Mouse (Mus musculus) c-Kit-negative CD71-positive TER-119-positive erythroid progenitor cells, embryonic 14.5 days (primary cell): ENCODE data around the gene Eif2ak1.
"Not testable (repeated sequence)": the region's sequence is repeated elsewhere in the genome, so short reads cannot be mapped to it uniquely, and the experiment has no call there.

Source experiments
- DNase-seq: peaks from one replicate; pipeline ENCODE4 v3.0.0-alpha.2; 2013; ENCODE audit warnings: low read depth, low spot score

Eif2ak1 gene

DNA sequence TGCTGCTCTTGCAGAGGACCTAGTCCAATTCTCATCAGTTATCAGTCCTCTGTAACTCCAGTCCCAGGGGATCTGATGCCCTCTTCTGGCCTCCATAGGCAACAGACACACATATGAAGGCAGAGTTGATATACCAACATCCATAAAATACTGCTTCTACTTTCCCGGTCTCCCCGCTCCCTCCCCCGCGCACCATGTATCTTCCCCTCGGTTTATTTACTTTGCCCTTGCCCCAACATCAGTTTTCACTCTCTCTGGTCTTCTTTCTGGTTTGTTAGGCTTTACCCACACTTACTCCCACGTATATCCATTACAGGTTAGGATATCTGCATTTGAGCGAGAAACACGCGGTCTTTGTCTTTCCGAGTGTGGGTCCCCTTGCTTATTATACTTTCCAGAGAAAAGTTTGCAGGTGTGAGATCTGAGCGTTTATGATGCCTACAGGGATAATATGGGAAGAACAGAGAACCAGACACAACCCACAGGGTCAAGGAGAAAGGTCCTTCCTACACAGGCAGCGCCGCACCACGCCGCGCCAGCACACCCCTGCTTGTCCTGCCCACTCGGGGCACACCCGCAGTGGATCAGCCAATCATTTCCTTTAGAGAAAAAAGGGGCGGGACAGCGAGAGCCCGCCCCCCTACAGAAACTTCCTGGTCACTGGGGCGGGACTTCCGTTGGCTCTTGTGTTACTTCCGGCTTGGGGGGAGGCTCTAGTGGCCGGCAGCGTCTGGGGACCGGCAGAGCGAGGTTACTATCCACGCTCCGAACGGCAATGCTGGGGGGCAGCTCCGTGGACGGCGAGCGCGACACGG, at the start of gene Eif2ak1:
Gene Eif2ak1, plus strand, starts transcription at position 673 of the 815 bp plus-strand sequence.
- DNase-seq = peak; percentile 96

GRCm38 (mm10) chr5:143781951-143782350, 35.6 kb upstream of the Eif2ak1 start:
- no peak for DNase-seq

GRCm38 (mm10) chr5:143785391-143785790, 32.2 kb upstream of the Eif2ak1 start:
- DNase-seq = no peak

DNA sequence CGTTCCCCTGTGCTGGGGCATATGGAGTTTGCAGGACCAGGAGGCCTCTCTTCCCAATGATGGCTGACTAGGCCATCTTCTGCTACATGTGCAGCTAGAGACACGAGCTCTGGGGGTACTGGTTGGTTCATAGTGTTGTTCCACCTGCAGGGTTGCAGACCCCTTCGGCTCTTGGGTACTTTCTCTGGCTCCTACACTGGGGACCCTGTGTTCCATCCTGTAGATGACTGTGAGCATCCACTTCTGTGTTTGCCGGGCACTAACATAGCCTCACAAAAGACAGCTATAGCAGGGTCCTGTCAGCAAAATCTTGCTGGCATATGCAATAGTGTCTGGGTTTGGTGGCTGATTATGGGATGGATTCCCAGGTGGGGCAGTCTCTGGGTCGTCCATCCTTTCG, 16.4 kb upstream of the Eif2ak1 start:
- not testable (repeated sequence) for DNase-seq

- DNase-seq = no peak
Measured at GRCm38 (mm10) chr5:143804056-143804765, 13.4 kb upstream of the Eif2ak1 start.

GRCm38 (mm10) chr5:143807268-143807667, 10.3 kb upstream of the Eif2ak1 start:
- DNase-seq = no peak

DNA sequence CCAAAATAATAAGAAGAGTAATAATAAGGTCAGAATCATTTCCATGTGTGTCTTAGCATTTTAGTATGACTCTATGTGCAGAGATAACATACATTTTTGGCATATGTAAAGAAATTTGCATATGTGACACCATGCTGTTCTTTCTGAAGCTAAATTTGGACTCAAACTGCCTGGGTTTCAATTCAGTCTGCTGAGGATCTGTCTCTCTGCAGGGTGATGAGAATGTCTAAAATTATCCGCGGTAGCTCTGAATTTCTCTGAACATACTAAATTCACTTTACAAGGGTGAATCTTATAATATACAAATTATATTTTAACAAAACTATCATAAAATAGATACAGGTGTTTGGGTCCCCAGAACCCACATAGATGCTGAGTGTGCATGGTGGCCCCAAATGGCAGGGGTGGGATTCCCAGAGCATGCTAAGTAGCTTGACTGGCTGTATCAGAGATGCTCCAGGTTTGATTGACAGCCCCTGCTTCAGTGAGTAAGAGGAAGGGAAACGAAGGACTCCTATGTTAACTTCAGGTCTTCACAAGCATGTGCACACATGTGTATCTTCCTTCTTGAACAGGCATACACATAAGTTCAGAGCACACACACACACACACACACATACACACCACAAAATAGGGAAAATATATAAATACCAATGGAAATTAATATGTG, 8.0 kb upstream of the Eif2ak1 start:
- no peak for DNase-seq

DNA sequence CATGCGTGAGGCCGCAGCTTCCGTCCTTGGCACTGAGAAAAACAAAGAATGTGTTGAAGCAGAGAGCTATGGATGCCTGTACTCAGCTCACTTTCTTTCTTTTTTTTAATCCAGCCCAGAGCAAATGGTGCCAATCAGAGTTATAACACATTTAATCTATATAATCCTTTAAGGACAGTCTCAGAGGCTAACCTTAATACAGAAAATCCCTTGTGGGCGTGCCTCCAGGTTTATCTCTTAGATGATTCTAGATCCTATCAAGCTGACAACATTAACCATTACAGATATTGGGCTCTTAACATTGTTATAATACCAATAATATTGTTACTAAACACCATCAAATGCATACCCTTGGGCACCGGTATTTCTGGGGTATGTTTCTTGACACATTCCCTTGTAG, 5.9 kb upstream of the Eif2ak1 start:
- DNase-seq = no peak

GRCm38 (mm10) chr5:143814626-143815025, 3.0 kb upstream of the Eif2ak1 start:
- no peak for DNase-seq

DNA sequence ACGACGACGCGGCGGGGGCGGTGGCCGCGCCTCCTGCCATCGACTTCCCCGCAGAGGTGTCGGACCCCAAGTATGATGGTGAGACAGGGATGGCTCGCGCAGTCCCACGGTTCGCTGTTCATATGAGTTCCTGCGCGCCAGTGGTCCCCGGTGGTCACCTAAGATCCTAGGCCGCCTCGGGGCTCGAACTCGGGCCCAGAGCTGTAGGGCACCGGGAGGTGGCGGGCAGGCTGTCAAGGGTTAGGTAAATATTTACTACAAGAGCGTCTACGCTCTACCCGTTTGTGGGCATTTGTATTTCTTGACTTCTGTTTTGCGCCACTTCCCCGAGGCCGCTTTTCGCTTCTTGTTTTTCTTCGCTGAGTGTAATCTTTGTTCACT, 333 bp downstream of the Eif2ak1 start:
- peak; percentile 40 for DNase-seq

GRCm38 (mm10) chr5:143818461-143818860, 873 bp downstream of the Eif2ak1 start:
- no peak for DNase-seq

DNA sequence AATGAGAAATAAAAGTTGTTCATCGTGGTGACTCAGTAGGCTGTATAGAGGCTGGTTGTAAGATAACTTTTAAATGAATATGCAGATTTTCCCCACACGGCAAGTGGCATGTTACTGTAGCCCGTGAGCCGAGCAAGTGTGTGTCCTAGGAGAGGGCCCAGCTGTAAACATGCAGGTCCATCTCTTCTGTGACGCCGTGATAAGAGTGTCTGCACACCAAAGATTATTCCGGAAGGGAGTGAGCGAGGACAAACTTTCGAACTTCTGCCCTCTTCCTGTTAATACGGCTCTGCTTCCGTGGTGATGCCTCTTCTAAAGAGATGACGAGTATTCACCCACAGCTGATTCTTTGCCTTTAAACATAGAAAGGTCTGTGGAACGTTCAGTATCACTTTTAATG, 1.4 kb downstream of the Eif2ak1 start:
- peak; percentile 98 for DNase-seq

GRCm38 (mm10) chr5:143819906-143820660, 2.5 kb downstream of the Eif2ak1 start:
- DNase-seq = no peak

GRCm38 (mm10) chr5:143820820-143821219, 3.2 kb downstream of the Eif2ak1 start:
- DNase-seq = no peak

GRCm38 (mm10) chr5:143871547-143872169, 54.1 kb downstream of the Eif2ak1 start:
- no peak for DNase-seq

DNA sequence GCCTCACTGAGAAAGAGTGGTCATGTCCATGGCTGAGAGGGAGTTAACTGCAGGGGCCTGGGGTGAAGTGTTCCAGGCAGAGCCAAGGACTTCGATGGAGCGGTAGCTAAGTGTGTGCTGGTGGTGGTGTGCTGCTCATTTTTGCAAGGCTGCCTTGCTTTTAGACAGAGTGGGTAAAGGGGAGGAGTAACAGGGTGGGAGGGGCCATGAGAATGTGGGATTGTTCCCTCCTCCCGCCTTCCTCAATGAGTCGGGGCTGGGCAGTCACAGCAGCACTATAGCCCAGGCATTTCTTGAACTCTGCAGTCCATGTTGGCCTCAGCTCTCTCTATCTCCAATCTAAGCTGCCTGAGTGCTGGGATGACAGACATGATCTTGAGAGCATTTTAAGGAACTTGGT, 57.0 kb downstream of the Eif2ak1 start:
- DNase-seq = no peak

DNA sequence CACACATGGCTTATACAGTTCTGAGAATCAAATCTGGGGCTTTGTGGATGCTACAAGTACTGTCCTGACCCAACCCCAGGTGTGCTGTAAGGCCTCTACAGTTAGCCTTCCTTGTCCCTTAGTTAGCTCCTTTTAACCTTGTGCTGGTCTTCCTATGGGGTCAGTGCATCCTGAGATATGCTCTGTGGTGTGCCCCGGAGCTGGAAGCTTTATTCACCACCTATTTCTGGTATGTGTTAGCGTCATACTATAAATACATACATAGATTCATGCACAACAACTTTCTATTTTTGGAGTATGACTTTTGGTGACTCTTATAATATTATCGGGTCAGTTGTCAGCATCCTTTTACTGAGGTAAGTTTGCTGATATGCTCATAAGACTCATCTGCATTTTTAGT, 67.7 kb downstream of the Eif2ak1 start:
- DNase-seq = no peak

DNA sequence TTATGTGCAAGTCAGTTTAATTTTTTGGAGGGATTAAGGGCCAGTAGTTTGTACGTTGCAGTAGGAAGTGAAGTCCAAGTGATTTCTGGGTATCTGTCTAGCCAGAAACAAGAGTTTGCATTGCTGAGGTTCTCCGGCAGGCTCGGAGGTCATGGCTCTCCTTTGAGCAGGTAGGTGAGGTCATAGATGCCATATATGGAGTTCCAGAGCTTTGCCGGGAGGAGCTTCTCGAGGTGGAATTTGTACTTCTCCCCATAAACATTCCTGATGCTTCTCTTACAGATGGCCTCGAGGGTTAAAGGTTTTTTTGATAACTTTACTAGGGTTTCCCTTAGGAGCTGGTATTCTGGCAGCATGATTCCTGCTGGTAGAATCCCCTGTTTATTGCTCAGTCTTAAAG, 73.2 kb downstream of the Eif2ak1 start:
- DNase-seq = no peak

- no peak for DNase-seq
Measured at GRCm38 (mm10) chr5:143892255-143892886, 74.8 kb downstream of the Eif2ak1 start.

- no peak for DNase-seq
Measured at GRCm38 (mm10) chr5:143893396-143893795, 75.8 kb downstream of the Eif2ak1 start.
